Comparison of ENCODE assay signal across 30 mouse cellular contexts in the genomic region with DNA sequence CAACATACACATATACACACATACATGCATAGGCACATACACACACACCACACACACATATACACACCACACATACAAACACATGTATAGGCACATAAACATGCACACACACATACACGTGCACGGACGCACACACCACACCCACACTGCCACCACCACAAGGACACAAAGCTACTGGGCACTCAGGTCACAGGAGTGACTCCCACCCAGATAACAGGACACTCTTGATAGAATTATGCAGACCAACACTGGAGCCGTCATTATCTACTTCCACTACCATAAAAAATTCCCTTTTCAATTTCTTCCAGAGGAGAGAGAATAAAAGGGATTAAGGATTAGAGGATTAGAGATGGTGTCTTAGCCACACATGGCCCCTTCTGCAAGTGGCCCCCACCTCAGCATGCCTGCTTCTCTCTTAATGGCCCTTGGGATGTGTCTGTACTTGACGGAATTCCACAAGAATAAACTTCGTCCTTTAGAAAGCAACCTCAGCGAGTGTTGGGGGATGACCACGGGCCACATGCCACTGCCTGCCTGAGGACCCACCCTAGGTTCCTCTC. TPM values are rescaled to one million over a fixed set of nuclear protein-coding genes. Genes with fewer than 3 reads are reported as not detected.
A peak's percentile ranks its signal among the peaks of the same experiment; 100 is the strongest.
DNase-seq lines count a peak whose midpoint lies in the region; ATAC-seq and TF ChIP-seq lines count a peak whose summit lies in the region.
"Had no signal": no experiment of that assay in that cellular context is flagged by ENCODE, and none has a peak within 500 bp of the region (broad histone marks: within the 10 kb centered on the region; RNA-seq: fewer than 3 reads in every experiment).

No protein-coding gene starts in this region.

- H3K27me3 ChIP-seq in heart, embryonic 13.5 days (replicated peaks) = no peaks in the 10 kb centered on the region
- H3K27me3 ChIP-seq in embryonic facial prominence, embryonic 14.5 days (replicated peaks; ENCODE audit: control insufficient read depth, insufficient read depth, low read length) = no peaks in the 10 kb centered on the region
- H3K27me3 ChIP-seq in limb, embryonic 10.5 days (ENCODE audit: low read depth, poor library complexity, severe bottlenecking) = no peaks in the 10 kb centered on the region
- no peaks in the 10 kb centered on the region for H3K27me3 ChIP-seq in myocyte (ENCODE audit: control insufficient read depth, insufficient read depth, insufficient read length)
- no peaks in the 10 kb centered on the region for H3K27me3 ChIP-seq in cerebellum, adult 2 months (ENCODE audit: control insufficient read depth, insufficient read depth, low read length)
- H3K27me3 ChIP-seq: hindbrain, embryonic 12.5 days; intestine, embryonic 15.5 days; limb, embryonic 15.5 days; liver, embryonic 13.5 days; neural tube, embryonic 12.5 days had no signal

- no peak for DNase-seq in heart, postnatal 36 days
- peak; percentile 33 for DNase-seq in embryonic facial prominence, embryonic 14.5 days (ENCODE audit: low spot score)
- no peak for DNase-seq in limb, embryonic 10.5 days (ENCODE audit: low spot score)
- DNase-seq in cerebellum, adult 2 months = no peak
- DNase-seq: adrenal gland, adult 2 months; adrenal gland, postnatal 36 days; B cell, adult 2 months; cerebellum, adult 18-20 months; cerebellum, postnatal 14 days; gastrocnemius, postnatal 14 days; heart, adult 18-20 months; kidney, adult 9 months; kidney, postnatal 10 days; layer of hippocampus, postnatal 36 days; left cerebral cortex, postnatal 4 days; liver, embryonic 13.5 days; lung, adult 18-20 months; thymus, adult 2 months; thymus, postnatal 36 days had no signal

- no peak for TF ChIP-seq POLR2A in myocyte (IDR thresholded peaks at IDR 0.05; ENCODE audit: insufficient read length, low read depth)
- no peak for TF ChIP-seq POLR2A in cerebellum, adult 2 months (IDR thresholded peaks at IDR 0.05; ENCODE audit: borderline replicate concordance, insufficient read depth, low read length)

- intact Hi-C loops in heart, postnatal 36 days (cut with DNase I) = no loop called here

- H3K4me1 ChIP-seq in heart, embryonic 13.5 days = peaks cover 96% of the 10 kb centered on the region
- H3K4me1 ChIP-seq in embryonic facial prominence, embryonic 14.5 days (ENCODE audit: control insufficient read depth, insufficient read depth, low read length) = peaks cover 33% of the 10 kb centered on the region
- peaks cover 78% of the 10 kb centered on the region for H3K4me1 ChIP-seq in limb, embryonic 10.5 days
- no peaks in the 10 kb centered on the region for H3K4me1 ChIP-seq in cerebellum, adult 2 months (ENCODE audit: control insufficient read depth, insufficient read depth, low read length)
- H3K4me1 ChIP-seq: liver, embryonic 13.5 days had no signal

- peaks cover 59% of the 10 kb centered on the region for H3K79me2 ChIP-seq in myocyte (ENCODE audit: control insufficient read depth, insufficient read depth)

- no peak for ATAC-seq in heart, embryonic 13.5 days (ENCODE audit: extremely low read depth, insufficient number of reproducible peaks, low FRiP score, low TSS enrichment)
- no peak for ATAC-seq in embryonic facial prominence, embryonic 14.5 days (ENCODE audit: low read depth)
- ATAC-seq: activated CD4-positive, CD25-positive, alpha-beta regulatory T cell, adult 4 months; hindbrain, postnatal 0 days; intestine, embryonic 15.5 days; lung, postnatal 0 days had no signal

- H3K9ac ChIP-seq in heart, embryonic 13.5 days = 0 out of 2 replicates have a peak overlapping the region, but pooled peaks have one; percentile 14
- H3K9ac ChIP-seq in embryonic facial prominence, embryonic 14.5 days (ENCODE audit: low read depth, low read length) = no peak overlapping the region
- H3K9ac ChIP-seq: hindbrain, embryonic 12.5 days; intestine, embryonic 15.5 days; limb, embryonic 15.5 days; liver, embryonic 13.5 days; neural tube, embryonic 12.5 days had no signal

- WGBS in heart, embryonic 13.5 days = 54% methylated on average over 8 of the region's 8 CpGs
- WGBS in embryonic facial prominence, embryonic 14.5 days = 69% methylated on average over 8 of the region's 8 CpGs
- WGBS in limb, embryonic 10.5 days = 80% methylated on average over 8 of the region's 8 CpGs
- WGBS in cerebellum, adult 2 months = 84% methylated on average over 8 of the region's 8 CpGs

- H3K36me3 ChIP-seq in heart, embryonic 13.5 days = no peaks in the 10 kb centered on the region
- no peaks in the 10 kb centered on the region for H3K36me3 ChIP-seq in embryonic facial prominence, embryonic 14.5 days (ENCODE audit: control insufficient read depth, insufficient read depth, low read length)
- H3K36me3 ChIP-seq in limb, embryonic 10.5 days = no peaks in the 10 kb centered on the region
- no peaks in the 10 kb centered on the region for H3K36me3 ChIP-seq in myocyte (ENCODE audit: control insufficient read depth, insufficient read depth)
- H3K36me3 ChIP-seq: hindbrain, embryonic 12.5 days; intestine, embryonic 15.5 days; limb, embryonic 15.5 days; liver, embryonic 13.5 days; neural tube, embryonic 12.5 days had no signal

- no peak overlapping the region for H3K27ac ChIP-seq in heart, embryonic 13.5 days (replicated peaks)
- no peak overlapping the region; the same call in 1 of the 2 replicates for H3K27ac ChIP-seq in embryonic facial prominence, embryonic 14.5 days (replicated peaks; ENCODE audit: low read depth, low read length)
- H3K27ac ChIP-seq in limb, embryonic 10.5 days = peak overlapping the region; percentile 84
- no peak overlapping the region for H3K27ac ChIP-seq in cerebellum, adult 2 months (ENCODE audit: insufficient read depth, low read length)
- H3K27ac ChIP-seq: hindbrain, embryonic 12.5 days; hindbrain, postnatal 0 days; intestine, embryonic 15.5 days; limb, embryonic 15.5 days; liver, embryonic 13.5 days; macrophage; neural tube, embryonic 12.5 days had no signal

- H3K4me3 ChIP-seq in heart, embryonic 13.5 days = no peak overlapping the region
- no peak overlapping the region for H3K4me3 ChIP-seq in embryonic facial prominence, embryonic 14.5 days (ENCODE audit: low read depth, low read length)
- H3K4me3 ChIP-seq in limb, embryonic 10.5 days = no peak overlapping the region
- H3K4me3 ChIP-seq in myocyte = no peak overlapping the region
- H3K4me3 ChIP-seq in cerebellum, adult 2 months (replicated peaks; ENCODE audit: insufficient read depth, low read depth, low read length) = no peak overlapping the region
- H3K4me3 ChIP-seq: hindbrain, embryonic 12.5 days; intestine, embryonic 15.5 days; limb, embryonic 15.5 days; liver, embryonic 13.5 days; neural tube, embryonic 12.5 days had no signal

- no peak for TF ChIP-seq CTCF in cerebellum, adult 2 months (IDR thresholded peaks at IDR 0.05; ENCODE audit: borderline replicate concordance, insufficient read depth, low read depth, low read length)

- no peak overlapping the region for H3K4me2 ChIP-seq in heart, embryonic 13.5 days
- no peak overlapping the region for H3K4me2 ChIP-seq in embryonic facial prominence, embryonic 14.5 days (ENCODE audit: low read depth, low read length)
- peak overlapping the region; percentile 2 for H3K4me2 ChIP-seq in myocyte (ENCODE audit: low read depth)
- H3K4me2 ChIP-seq: hindbrain, embryonic 12.5 days; intestine, embryonic 15.5 days; limb, embryonic 15.5 days; liver, embryonic 13.5 days; neural tube, embryonic 12.5 days had no signal

- H3ac ChIP-seq in myocyte (ENCODE audit: control insufficient read depth, insufficient read length) = no peak overlapping the region

- H3K9me3 ChIP-seq in heart, embryonic 13.5 days = no peaks in the 10 kb centered on the region
- H3K9me3 ChIP-seq in embryonic facial prominence, embryonic 14.5 days (ENCODE audit: control insufficient read depth, low read length) = no peaks in the 10 kb centered on the region
- H3K9me3 ChIP-seq in limb, embryonic 10.5 days (replicated peaks) = no peaks in the 10 kb centered on the region
- H3K9me3 ChIP-seq: hindbrain, embryonic 12.5 days; intestine, embryonic 15.5 days; limb, embryonic 15.5 days; liver, embryonic 13.5 days; neural tube, embryonic 12.5 days had no signal

TF ChIP-seq in myocyte, 11 proteins besides CTCF, POLR2A, EP300 and RAD21:
- TF ChIP-seq SRF (IDR thresholded peaks at IDR 0.05; ENCODE audit: control insufficient read depth, insufficient read length, low read depth) (no peak), TCF12 (IDR thresholded peaks at IDR 0.05; ENCODE audit: insufficient read depth, poor library complexity, severe bottlenecking) (no peak), MAX (IDR thresholded peaks at IDR 0.05; ENCODE audit: low read depth) (no peak), REST (IDR thresholded peaks at IDR 0.05; ENCODE audit: insufficient read depth, insufficient read length) (no peak)

RNA-seq across cellular contexts. Expression of a gene that starts 15.7 kb away (rescaled TPM):
- polyA plus RNA-seq in heart, embryonic 13.5 days (2015; fragmentation: Nextera tagmentation; extraction: Ambion mirVana) = 10.7 and 10.9 TPM in 2 replicates
- total RNA-seq in heart, postnatal 36 days (2021) = 10 to 100 TPM; 10.5 to 11.4 TPM
- polyA plus RNA-seq in embryonic facial prominence, embryonic 14.5 days (2014; fragmentation: Nextera tagmentation; extraction: Ambion mirVana) = 21.6 and 22.5 TPM in 2 replicates
- 6.1 and 8.3 TPM in 2 replicates for polyA plus RNA-seq in limb, embryonic 10.5 days (2016; fragmentation: Nextera tagmentation; extraction: Ambion mirVana)
- polyA plus RNA-seq in myocyte (2012; fragmentation: generic; extraction: Trizol) = 58.2 TPM
- 8.0 and 8.7 TPM in 2 replicates for polyA plus RNA-seq in cerebellum, adult 2 months (2012; rRNA removed)
- total RNA-seq: megakaryocyte-erythroid progenitor cell, adult 5-6 weeks had no signal
- polyA plus RNA-seq: macrophage had no signal
